13 mouse cellular contexts compared by ENCODE assay signal in genomic region chr10:96623633-96624195, GRCm38 (mm10). TPM values are rescaled to one million over a fixed set of nuclear protein-coding genes. Genes with fewer than 3 reads are reported as not detected.
DNase-seq lines count a peak whose midpoint lies in the region; ATAC-seq and TF ChIP-seq lines count a peak whose summit lies in the region.
"Had no signal": no experiment of that assay in that cellular context is flagged by ENCODE, and none has a peak within 500 bp of the region (broad histone marks: within the 10 kb centered on the region; RNA-seq: fewer than 3 reads in every experiment).

No protein-coding gene starts in this region.

- 0 out of 2 replicates have a peak, but pooled peaks cover 8% of the 10 kb centered on the region for H3K4me1 ChIP-seq in lung, embryonic 14.5 days (ENCODE audit: insufficient read depth)
- peaks cover 43% of the 10 kb centered on the region for H3K4me1 ChIP-seq in hindbrain, embryonic 16.5 days (ENCODE audit: control insufficient read depth, insufficient read depth, low read depth, low read length)
- H3K4me1 ChIP-seq in neural tube, embryonic 15.5 days: peaks cover 66% of the 10 kb centered on the region

- no peak for ATAC-seq in CD4-positive, CD25-positive, alpha-beta regulatory T cell, adult 4 months
- ATAC-seq in lung, embryonic 14.5 days (ENCODE audit: insufficient read depth): no peak
- no peak for ATAC-seq in hindbrain, embryonic 16.5 days
- ATAC-seq in neural tube, embryonic 15.5 days (ENCODE audit: low FRiP score): no peak

- H3K9ac ChIP-seq in lung, embryonic 14.5 days: no peak overlapping the region
- H3K9ac ChIP-seq in hindbrain, embryonic 16.5 days (ENCODE audit: low read depth, low read length): no peak overlapping the region
- no peak overlapping the region for H3K9ac ChIP-seq in neural tube, embryonic 15.5 days (replicated peaks)
- H3K9ac ChIP-seq: heart, embryonic 12.5 days; liver, embryonic 14.5 days had no signal

- no peaks in the 10 kb centered on the region for H3K27me3 ChIP-seq in lung, embryonic 14.5 days (ENCODE audit: insufficient read depth, low read length)
- H3K27me3 ChIP-seq in hindbrain, embryonic 16.5 days (replicated peaks; ENCODE audit: control insufficient read depth, insufficient read depth, low read length): no peaks in the 10 kb centered on the region
- H3K27me3 ChIP-seq in neural tube, embryonic 15.5 days (replicated peaks): no peaks in the 10 kb centered on the region
- H3K27me3 ChIP-seq: heart, embryonic 12.5 days had no signal

- WGBS in lung, embryonic 14.5 days: 84% methylated on average over 4 of the region's 4 CpGs
- WGBS in hindbrain, embryonic 16.5 days: 84% methylated on average over 4 of the region's 4 CpGs
- 80% methylated on average over 4 of the region's 4 CpGs for WGBS in neural tube, embryonic 15.5 days

- peak overlapping the region; percentile 85; the same call in 1 of the 2 replicates for H3K4me2 ChIP-seq in lung, embryonic 14.5 days
- H3K4me2 ChIP-seq in hindbrain, embryonic 16.5 days (ENCODE audit: low read length): peak overlapping the region; percentile 66
- peak overlapping the region; percentile 75 for H3K4me2 ChIP-seq in neural tube, embryonic 15.5 days

- no peak for TF ChIP-seq CTCF in lung, embryonic 14.5 days (IDR thresholded peaks at IDR 0.05; ENCODE audit: low read depth)

- no peak overlapping the region for H3K27ac ChIP-seq in lung, embryonic 14.5 days (ENCODE audit: low read depth)
- no peak overlapping the region for H3K27ac ChIP-seq in hindbrain, embryonic 16.5 days (ENCODE audit: low read depth, low read length)
- no peak overlapping the region for H3K27ac ChIP-seq in neural tube, embryonic 15.5 days (replicated peaks)
- H3K27ac ChIP-seq: liver, embryonic 14.5 days had no signal

- peak; percentile 53 for DNase-seq in CD4-positive, CD25-positive, alpha-beta regulatory T cell, adult 2 months (ENCODE audit: low read depth, low spot score)
- no peak for DNase-seq in lung, embryonic 14.5 days
- no peak for DNase-seq in lung, postnatal 14 days
- no peak for DNase-seq in spleen, postnatal 36 days (ENCODE audit: low spot score in 2 of 2)
- no peak for DNase-seq in kidney, adult 18-20 months
- DNase-seq: adrenal gland, postnatal 10 days; kidney, adult 2 months; right cerebral cortex, postnatal 25 days had no signal

- H3K9me3 ChIP-seq in lung, embryonic 14.5 days (ENCODE audit: low read depth, low read length): no peaks in the 10 kb centered on the region
- no peaks in the 10 kb centered on the region for H3K9me3 ChIP-seq in hindbrain, embryonic 16.5 days (ENCODE audit: control insufficient read depth, low read length)
- no peaks in the 10 kb centered on the region for H3K9me3 ChIP-seq in neural tube, embryonic 15.5 days (replicated peaks)
- H3K9me3 ChIP-seq: heart, embryonic 12.5 days had no signal

- H3K36me3 ChIP-seq in lung, embryonic 14.5 days (ENCODE audit: insufficient read depth): peaks cover 65% of the 10 kb centered on the region
- peaks cover 2% of the 10 kb centered on the region; the same call in 1 of the 2 replicates for H3K36me3 ChIP-seq in hindbrain, embryonic 16.5 days (ENCODE audit: control insufficient read depth, insufficient read depth, low read length)
- no peaks in the 10 kb centered on the region for H3K36me3 ChIP-seq in neural tube, embryonic 15.5 days

- H3K4me3 ChIP-seq in lung, embryonic 14.5 days (ENCODE audit: low read depth, low read length): no peak overlapping the region
- H3K4me3 ChIP-seq in hindbrain, embryonic 16.5 days (ENCODE audit: low read length): peak overlapping the region; percentile 51
- peak overlapping the region; percentile 49 for H3K4me3 ChIP-seq in neural tube, embryonic 15.5 days (replicated peaks)
- H3K4me3 ChIP-seq: heart, embryonic 12.5 days had no signal

RNA-seq across cellular contexts. Expression of gene Btg1, which starts 6.9 kb away (rescaled TPM):
- polyA plus RNA-seq in CD4-positive, CD25-positive, alpha-beta regulatory T cell, adult 4 months (2017; shearing (Covaris generic)): 100 to 1,000 TPM; 220 to 247 TPM
- polyA plus RNA-seq in lung, embryonic 14.5 days (2014; fragmentation: Nextera tagmentation; extraction: Ambion mirVana): 67.4 and 67.5 TPM in 2 replicates
- 34.8 and 41.1 TPM in 2 replicates for polyA plus RNA-seq in hindbrain, embryonic 16.5 days (2015; fragmentation: Nextera tagmentation; extraction: Ambion mirVana)
- 36.2 and 41.6 TPM in 2 replicates for polyA plus RNA-seq in neural tube, embryonic 15.5 days (2015; fragmentation: Nextera tagmentation; extraction: Ambion mirVana)
